Mouse (Mus musculus) hindbrain, embryonic 12.5 days (tissue): ENCODE results near the gene Wfdc15a. TPM values are rescaled to one million over a fixed set of nuclear protein-coding genes. Genes with fewer than 3 reads are reported as not detected.
"Not testable (repeated sequence)": the region's sequence is repeated elsewhere in the genome, so short reads cannot be mapped to it uniquely, and the experiment has no call there.

Experiments used
- ATAC-seq: fragments of 200-750 bp; cut with Nextera tagmentation; 2 replicates; pipeline ENCODE4 v1.8.0; 2017; ENCODE audit warnings: moderate TSS enrichment; ENCODE audit not compliant: low FRiP score
- H3K27ac ChIP-seq: fragments of 300-500 bp; sonication (generic); 2 replicates; pipeline ENCODE4 v1.5.1; 2016; ENCODE audit warnings: mild to moderate bottlenecking
- H3K27me3 ChIP-seq: fragments of 300-500 bp; sonication (generic); 2 replicates; pipeline ENCODE4 v1.6.1; 2016; ENCODE audit warnings: mild to moderate bottlenecking
- H3K36me3 ChIP-seq: fragments of 300-500 bp; sonication (generic); 2 replicates; pipeline ENCODE4 v1.6.1; 2016; ENCODE audit warnings: mild to moderate bottlenecking
- H3K4me1 ChIP-seq: fragments of 300-500 bp; sonication (generic); 2 replicates; pipeline ENCODE4 v1.6.1; 2016
- H3K4me2 ChIP-seq: fragments of 300-500 bp; sonication (generic); replicated peaks from 2 replicates; pipeline ENCODE4 v1.6.1; 2016; ENCODE audit warnings: mild to moderate bottlenecking
- H3K4me3 ChIP-seq: fragments of 300-500 bp; sonication (generic); 2 replicates; pipeline ENCODE4 v1.5.1; 2016; ENCODE audit warnings: mild to moderate bottlenecking
- H3K9ac ChIP-seq: fragments of 300-500 bp; sonication (generic); 2 replicates; pipeline ENCODE4 v1.6.1; 2016; ENCODE audit warnings: mild to moderate bottlenecking, moderate library complexity
- H3K9me3 ChIP-seq: fragments of 300-500 bp; sonication (generic); replicated peaks from 2 replicates; pipeline ENCODE4 v1.6.1; 2016; ENCODE audit warnings: mild to moderate bottlenecking
- WGBS: fragments of 180-500 bp; shearing (Covaris S2); methylation state at CpG from one replicate; pipeline ENCODE4 v1.1.7; 2016; 5-methylcytosine and 5-hydroxymethylcytosine counted together
- polyA plus RNA-seq: library from polyadenylated mRNA; unstranded; fragments of >200 nt; fragmentation: Nextera tagmentation; extraction: Ambion mirVana; gene quantifications from 2 replicates; pipeline ENCODE4 v1.2.1, GENCODE M21; 2016

Wfdc15a gene
- not detected in 2 replicates for polyA plus RNA-seq

DNA sequence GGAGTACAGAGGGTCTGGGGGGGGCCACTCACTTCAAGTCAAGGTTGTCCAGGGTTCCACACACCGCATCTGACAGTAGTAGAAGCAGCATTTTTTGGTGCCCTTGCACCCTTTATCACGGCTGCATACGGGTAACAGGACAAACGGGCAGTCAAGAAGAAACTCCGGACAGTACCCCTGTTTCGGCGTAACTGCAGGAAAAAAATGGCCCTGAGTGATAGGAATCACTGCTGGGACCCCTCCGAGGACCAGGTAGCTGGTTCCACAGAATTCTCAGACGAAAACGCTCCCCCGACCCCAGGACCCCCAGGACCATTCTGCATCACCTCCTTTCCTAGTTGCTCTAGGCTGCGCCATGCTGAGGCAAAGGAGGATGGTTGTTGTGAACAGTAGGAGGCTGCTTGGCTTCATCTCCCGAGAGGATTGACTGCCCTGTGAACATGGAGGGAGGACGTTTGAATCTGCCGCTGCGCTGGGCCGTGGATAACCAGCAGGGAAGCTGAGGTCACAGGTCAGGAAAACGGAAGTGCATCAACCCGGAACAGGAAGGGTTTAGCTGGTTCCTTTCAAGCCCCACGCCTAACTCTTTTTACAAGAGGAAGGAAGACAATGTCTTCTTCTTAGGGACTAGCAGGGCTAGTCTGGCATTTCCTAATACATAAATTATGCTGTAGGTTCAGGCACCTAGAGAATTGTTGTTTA lies at the start of gene Wfdc15a:
Gene Wfdc15a, minus strand, starts transcription at position 505 of the 702 bp plus-strand sequence.
- H3K4me3 ChIP-seq: no peak within 1 kb of the TSS
- 77% methylated on average over 20 of the region's 20 CpGs for WGBS

DNA sequence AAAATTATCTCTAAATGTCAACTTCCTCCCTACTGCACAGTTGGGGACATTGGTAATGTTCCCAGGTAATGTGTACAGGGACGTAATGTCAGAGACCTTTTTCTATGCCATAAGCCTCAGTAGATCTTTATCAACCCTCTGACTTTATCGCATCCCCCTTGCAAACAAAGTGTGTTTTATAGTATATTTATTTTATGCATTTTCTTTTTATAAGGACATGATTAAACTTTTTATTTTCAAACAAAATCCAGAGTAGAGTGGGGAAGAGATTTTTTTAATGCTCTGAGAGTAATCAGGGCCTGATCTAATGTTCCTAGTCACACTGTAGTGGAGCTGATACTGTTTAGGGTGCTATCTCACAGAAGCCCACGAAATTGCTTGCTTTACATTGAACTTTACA lies 38.4 kb upstream of the Wfdc15a start, which contains the start of gene Svs2:
Gene Svs2, minus strand, starts transcription at position 101 of the 400 bp plus-strand sequence.
- Histone ChIP-seq H3K4me1 (no peaks in the 10 kb centered on the region), H3K4me3 (no peak within 1 kb of the TSS), H3K27ac (no peak within 1 kb of the TSS), H3K4me2 (no peak within 1 kb of the TSS), H3K27me3 (no peaks in the 10 kb centered on the region), H3K9ac (no peak within 1 kb of the TSS), H3K36me3 (no peaks in the 10 kb centered on the region), H3K9me3 (0 out of 2 replicates have a peak, but pooled peaks cover 3% of the 10 kb centered on the region)
- ATAC-seq: no peak
- 91% methylated on average over 3 of the region's 3 CpGs for WGBS

More for the DNA sequence above, at the start of gene Wfdc15a:
- no peak for ATAC-seq
- no peak within 1 kb of the TSS for H3K9ac ChIP-seq
- H3K4me1 ChIP-seq: no peaks in the 10 kb centered on the region
- no peaks in the 10 kb centered on the region for H3K36me3 ChIP-seq
- H3K27ac ChIP-seq: no peak within 1 kb of the TSS
- H3K9me3 ChIP-seq: no peaks in the 10 kb centered on the region
- H3K4me2 ChIP-seq: no peak within 1 kb of the TSS
- H3K27me3 ChIP-seq: no peaks in the 10 kb centered on the region

DNA sequence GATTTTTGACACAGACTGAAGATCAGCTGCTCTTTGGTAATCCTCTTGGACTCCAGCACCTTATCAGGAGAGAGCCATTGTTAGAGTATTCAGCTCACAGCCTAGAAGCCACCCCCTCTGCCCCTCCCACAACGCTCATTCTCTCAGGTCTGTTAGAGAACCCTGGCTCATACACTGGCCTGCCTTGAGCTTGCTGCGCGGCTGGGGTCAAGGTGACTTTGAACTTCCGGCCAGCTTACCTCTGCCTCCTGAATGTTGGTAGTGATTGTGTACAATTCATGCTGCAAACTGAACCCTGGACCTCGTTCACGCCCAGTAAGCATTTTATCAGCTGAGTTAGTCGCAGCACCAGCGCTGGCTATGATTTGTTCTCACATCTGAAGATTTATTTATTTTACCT lies 32.7 kb upstream of the Wfdc15a start:
- H3K36me3 ChIP-seq: no peaks in the 10 kb centered on the region
- H3K9ac ChIP-seq: no peak overlapping the region
- H3K4me3 ChIP-seq: no peak overlapping the region
- no peaks in the 10 kb centered on the region for H3K4me1 ChIP-seq
- no peak overlapping the region for H3K27ac ChIP-seq
- H3K4me2 ChIP-seq: no peak overlapping the region
- no peak for ATAC-seq
- WGBS: 91% methylated on average over 8 of the region's 8 CpGs
- no peaks in the 10 kb centered on the region for H3K9me3 ChIP-seq
- no peaks in the 10 kb centered on the region for H3K27me3 ChIP-seq

DNA sequence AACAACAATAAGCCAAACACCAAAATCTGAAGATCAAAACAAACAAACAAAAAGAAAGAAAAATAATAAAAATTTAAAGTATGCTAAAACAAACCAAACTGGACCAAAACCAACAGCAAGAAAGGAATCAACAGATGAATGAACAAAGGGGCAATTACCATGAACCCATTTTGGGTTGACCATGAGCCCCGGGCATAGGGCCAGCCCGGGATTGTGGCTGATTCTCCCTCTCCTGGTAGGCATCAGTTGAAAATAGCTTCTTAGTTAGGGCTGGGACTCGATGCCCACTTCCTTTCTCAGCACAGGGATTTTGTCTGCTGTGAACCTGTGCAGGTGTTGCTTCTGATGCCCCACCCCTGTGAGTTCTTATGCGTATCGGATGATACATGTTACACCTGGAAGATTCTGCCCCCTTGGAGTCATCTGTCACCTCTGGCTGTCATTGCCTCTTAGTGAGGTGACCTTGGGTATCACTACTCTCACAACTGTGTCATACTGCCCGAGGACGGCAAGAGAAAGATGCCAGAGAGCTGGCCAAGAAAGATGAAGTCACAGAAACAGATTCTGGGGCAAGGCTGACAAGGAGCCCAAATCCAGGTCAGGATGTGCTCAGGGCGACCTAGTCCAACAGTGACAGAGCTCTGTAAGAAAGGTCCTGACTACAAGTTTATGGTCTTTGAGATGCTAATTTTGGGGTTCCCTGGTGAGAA lies 28.6 kb upstream of the Wfdc15a start:
- Histone ChIP-seq H3K27me3 (no peaks in the 10 kb centered on the region), H3K9me3 (no peaks in the 10 kb centered on the region), H3K4me3 (no peak overlapping the region), H3K4me2 (no peak overlapping the region), H3K27ac (no peak overlapping the region), H3K4me1 (no peaks in the 10 kb centered on the region), H3K36me3 (no peaks in the 10 kb centered on the region), H3K9ac (no peak overlapping the region)
- WGBS: 88% methylated on average over 8 of the region's 8 CpGs
- ATAC-seq: no peak

DNA sequence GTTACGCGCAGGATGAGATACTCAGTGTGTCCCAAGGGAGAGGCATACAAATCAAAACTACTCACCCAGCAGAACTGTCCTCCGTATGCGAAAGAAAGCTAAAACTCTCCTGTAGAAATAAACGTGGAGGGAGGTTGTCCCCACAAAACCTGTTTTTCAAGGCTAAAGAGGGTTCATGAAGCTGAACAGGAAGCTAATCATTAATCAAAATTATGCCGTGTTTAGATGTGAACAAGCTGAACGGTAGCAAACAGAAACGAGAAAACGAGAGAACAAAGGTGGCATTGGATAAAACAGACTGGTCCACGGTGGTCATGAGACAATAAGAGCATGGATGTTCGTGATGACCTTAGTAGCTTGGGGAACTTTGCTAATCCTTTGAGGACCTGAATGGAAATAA lies 21.6 kb upstream of the Wfdc15a start, which contains the start of gene Wfdc15b:
Gene Wfdc15b, minus strand, starts transcription at position 139 of the 400 bp plus-strand sequence.
- Histone ChIP-seq H3K27me3 (no peaks in the 10 kb centered on the region), H3K4me1 (no peaks in the 10 kb centered on the region), H3K4me3 (no peak within 1 kb of the TSS), H3K36me3 (no peaks in the 10 kb centered on the region), H3K9ac (no peak within 1 kb of the TSS), H3K4me2 (no peak within 1 kb of the TSS), H3K9me3 (no peaks in the 10 kb centered on the region), H3K27ac (no peak within 1 kb of the TSS)
- ATAC-seq: no peak
- 80% methylated on average over 11 of the region's 11 CpGs for WGBS

DNA sequence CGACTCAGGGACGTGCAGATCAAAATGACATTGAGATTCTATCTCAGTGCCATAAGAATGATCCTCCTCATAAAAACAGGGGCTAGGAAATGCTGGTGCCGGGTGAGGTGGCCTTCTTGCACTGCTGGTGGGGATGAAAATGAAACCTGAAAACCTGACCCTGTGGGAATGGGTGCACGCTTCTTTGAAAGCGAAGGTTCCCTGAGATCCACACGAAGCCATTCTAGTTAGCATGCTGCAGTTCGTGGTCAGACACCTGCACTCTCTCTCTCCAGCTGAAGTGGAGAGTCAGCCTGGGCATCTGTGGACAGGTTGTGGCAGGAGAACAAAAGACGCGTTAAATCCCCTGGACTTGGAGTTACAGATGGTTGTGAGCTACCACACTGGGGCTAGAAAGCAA lies 19.4 kb upstream of the Wfdc15a start:
- Histone ChIP-seq H3K9ac (no peak overlapping the region), H3K36me3 (no peaks in the 10 kb centered on the region), H3K4me2 (no peak overlapping the region), H3K4me1 (no peaks in the 10 kb centered on the region), H3K9me3 (no peaks in the 10 kb centered on the region), H3K4me3 (no peak overlapping the region), H3K27me3 (no peaks in the 10 kb centered on the region), H3K27ac (no peak overlapping the region)
- ATAC-seq: no peak
- 90% methylated on average over 9 of the region's 9 CpGs for WGBS

DNA sequence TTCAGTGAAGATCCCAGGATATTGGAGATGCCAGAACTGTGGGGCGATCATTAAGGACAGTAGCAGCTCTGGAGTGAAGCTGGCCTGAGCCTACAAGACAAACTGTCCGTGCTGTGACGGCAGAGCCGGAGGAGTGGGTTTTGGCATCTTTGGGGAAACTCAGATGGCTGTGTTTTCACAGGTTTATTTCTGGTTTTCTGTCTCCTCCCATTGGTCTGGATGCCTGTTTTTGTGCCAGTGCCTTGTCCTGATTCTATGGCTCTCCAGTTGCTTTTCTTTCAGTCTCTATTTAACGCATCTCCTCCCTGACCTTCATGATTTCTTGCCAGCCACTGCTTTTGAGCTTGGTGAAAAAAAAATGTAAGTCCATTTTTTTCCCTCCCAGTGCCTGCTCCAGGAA lies 12.8 kb upstream of the Wfdc15a start:
- Histone ChIP-seq H3K27me3 (no peaks in the 10 kb centered on the region), H3K4me1 (no peaks in the 10 kb centered on the region), H3K9me3 (no peaks in the 10 kb centered on the region), H3K9ac (no peak overlapping the region), H3K4me2 (no peak overlapping the region), H3K27ac (no peak overlapping the region), H3K36me3 (no peaks in the 10 kb centered on the region), H3K4me3 (no peak overlapping the region)
- no peak for ATAC-seq
- WGBS: 94% methylated on average over 5 of the region's 5 CpGs

DNA sequence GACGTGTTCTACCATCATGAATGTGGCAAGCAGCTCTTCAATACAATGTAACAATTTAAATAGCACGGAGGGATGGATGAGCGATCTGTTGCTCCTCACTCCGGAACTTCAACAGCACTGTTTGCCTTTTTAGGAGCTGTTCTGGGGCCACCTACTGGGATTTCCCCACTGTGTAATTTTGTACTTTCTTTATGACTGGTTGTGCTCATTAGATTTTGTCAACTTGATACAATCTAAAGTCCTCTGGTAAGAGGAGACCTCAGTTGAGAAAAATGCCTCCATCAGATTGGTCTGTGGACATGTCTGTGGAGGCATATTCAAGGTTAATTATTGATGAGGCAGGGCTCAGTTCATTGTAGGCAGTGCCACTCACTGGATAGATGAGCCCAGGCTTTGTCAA lies 11.0 kb upstream of the Wfdc15a start:
- 79% methylated on average over 4 of the region's 4 CpGs for WGBS
- H3K27ac ChIP-seq: no peak overlapping the region
- H3K27me3 ChIP-seq: no peaks in the 10 kb centered on the region
- no peak for ATAC-seq
- no peak overlapping the region for H3K9ac ChIP-seq
- no peaks in the 10 kb centered on the region for H3K36me3 ChIP-seq
- no peak overlapping the region for H3K4me2 ChIP-seq
- no peaks in the 10 kb centered on the region for H3K4me1 ChIP-seq
- no peak overlapping the region for H3K4me3 ChIP-seq
- H3K9me3 ChIP-seq: no peaks in the 10 kb centered on the region

DNA sequence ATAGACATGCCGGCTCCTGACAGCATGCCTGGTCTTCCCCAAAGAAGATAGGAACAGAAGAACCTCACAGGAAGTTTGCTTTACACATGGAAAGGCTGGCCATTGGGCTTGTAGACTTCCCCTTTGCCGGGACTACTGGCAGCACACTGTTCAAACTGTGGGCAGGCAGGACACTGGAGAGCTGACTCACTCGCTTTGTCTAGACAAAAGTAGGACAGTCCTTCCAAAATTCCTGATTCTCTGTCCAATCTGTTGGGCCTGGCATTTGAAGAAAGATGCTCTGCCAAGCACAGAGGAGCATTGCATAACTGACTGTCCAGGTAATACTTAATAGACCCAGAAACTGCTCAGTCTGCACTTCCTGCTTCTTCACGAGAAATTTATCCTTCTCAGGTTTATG lies 6.7 kb upstream of the Wfdc15a start:
- H3K27me3 ChIP-seq: no peaks in the 10 kb centered on the region
- H3K36me3 ChIP-seq: no peaks in the 10 kb centered on the region
- ATAC-seq: no peak
- no peaks in the 10 kb centered on the region for H3K9me3 ChIP-seq
- H3K27ac ChIP-seq: no peak overlapping the region
- H3K9ac ChIP-seq: no peak overlapping the region
- WGBS: 86% methylated on average over 4 of the region's 4 CpGs
- no peaks in the 10 kb centered on the region for H3K4me1 ChIP-seq
- H3K4me3 ChIP-seq: no peak overlapping the region
- no peak overlapping the region for H3K4me2 ChIP-seq

DNA sequence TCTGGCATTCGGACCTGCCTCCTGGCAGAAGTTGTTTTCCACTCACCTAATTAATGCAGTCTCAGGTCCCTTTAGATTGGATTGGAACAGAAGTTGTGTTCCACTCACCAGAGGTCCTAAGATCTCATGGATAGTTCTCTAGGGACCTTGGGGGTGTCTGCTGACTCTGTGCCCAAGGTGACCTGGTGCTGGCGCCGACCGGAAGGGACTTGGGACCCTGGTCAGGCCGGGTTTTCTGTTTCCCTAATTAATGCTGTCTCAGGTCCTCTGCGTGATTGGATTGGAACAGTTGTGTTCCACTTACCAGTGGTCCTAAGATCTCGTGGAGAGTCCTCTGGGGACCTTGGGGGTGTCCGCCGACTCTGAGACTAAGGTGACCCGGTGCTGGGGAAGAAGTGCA lies 6.1 kb upstream of the Wfdc15a start:
- ATAC-seq: not testable (repeated sequence)

DNA sequence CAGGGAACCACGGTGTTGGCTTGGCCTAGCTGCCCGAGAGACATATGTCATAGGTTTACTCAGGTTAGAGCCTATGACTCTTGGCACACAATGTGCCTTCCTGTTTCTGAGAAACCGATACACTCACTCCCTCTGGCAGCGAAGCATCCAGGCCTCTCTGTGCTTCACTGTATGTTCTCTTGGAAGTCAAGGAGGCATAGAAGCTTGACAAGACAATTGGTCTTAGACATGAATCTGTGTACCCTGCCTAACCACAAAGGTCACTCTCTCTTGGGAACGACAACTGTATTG lies 3.3 kb downstream of the Wfdc15a start:
- Histone ChIP-seq H3K27ac (no peak overlapping the region), H3K9ac (no peak overlapping the region), H3K27me3 (no peaks in the 10 kb centered on the region), H3K4me3 (no peak overlapping the region), H3K4me1 (no peaks in the 10 kb centered on the region), H3K36me3 (no peaks in the 10 kb centered on the region), H3K4me2 (no peak overlapping the region), H3K9me3 (no peaks in the 10 kb centered on the region)
- WGBS: 87% methylated on average over 5 of the region's 5 CpGs
- no peak for ATAC-seq

More for the DNA sequence above, 6.1 kb upstream of the Wfdc15a start:
- H3K4me1 ChIP-seq, H3K9me3 ChIP-seq, H3K27me3 ChIP-seq, H3K36me3 ChIP-seq, H3K4me3 ChIP-seq, H3K27ac ChIP-seq, H3K4me2 ChIP-seq, H3K9ac ChIP-seq: not testable (repeated sequence)
- WGBS: 93% methylated on average over 10 of the region's 10 CpGs

DNA sequence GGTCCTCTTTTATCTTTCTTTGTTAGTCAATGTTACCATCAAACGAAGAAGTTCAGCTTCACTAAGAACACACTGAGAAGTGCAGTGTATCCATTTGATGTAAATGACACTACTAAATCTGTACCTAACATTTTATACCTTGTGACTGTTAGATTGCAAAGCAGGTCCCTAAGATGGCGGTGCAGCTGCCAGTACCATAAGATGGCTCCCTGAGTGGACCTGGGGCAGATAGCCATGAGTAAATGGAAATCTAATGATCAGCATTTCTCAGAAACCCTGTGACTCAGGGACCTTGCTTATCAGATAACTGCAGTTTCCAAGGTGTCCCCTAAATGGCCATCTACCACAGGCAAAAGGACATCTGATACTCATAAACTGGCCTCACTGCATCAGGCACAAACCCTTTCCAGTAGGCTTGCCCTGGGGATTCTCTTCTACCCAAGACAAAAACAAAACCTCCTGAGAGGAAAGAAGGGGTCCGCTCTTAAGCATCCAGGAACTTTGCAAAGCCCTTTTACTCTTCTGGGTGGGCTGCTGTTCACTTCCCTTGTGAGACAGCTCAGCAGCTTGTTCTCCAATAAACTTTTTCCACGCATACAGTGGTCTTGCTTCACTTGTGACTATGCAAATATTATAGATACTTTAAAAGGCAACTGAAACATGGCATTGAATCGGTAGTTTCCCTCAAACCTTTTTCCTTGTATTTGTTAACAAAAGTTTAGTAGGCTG lies 3.8 kb downstream of the Wfdc15a start:
- no peak overlapping the region for H3K27ac ChIP-seq
- no peaks in the 10 kb centered on the region for H3K27me3 ChIP-seq
- H3K4me1 ChIP-seq: no peaks in the 10 kb centered on the region
- H3K4me3 ChIP-seq: no peak overlapping the region
- no peak overlapping the region for H3K4me2 ChIP-seq
- no peaks in the 10 kb centered on the region for H3K9me3 ChIP-seq
- no peak overlapping the region for H3K9ac ChIP-seq
- H3K36me3 ChIP-seq: no peaks in the 10 kb centered on the region
- WGBS: 85% methylated on average over 5 of the region's 5 CpGs
- ATAC-seq: no peak
